Mouse (Mus musculus) heart, adult 2 months (tissue): ENCODE data around the gene Krt19.

Experiments
- EP300 ChIP-seq: fragments of 200-500 bp; IDR thresholded peaks from 2 replicates; pipeline ENCODE4 v1.6.1; 2011; ENCODE audit warnings: low read depth, low read length, control low read depth; ENCODE audit not compliant: insufficient read depth
- POLR2A ChIP-seq: fragments of 200-500 bp; IDR thresholded peaks from 2 replicates; pipeline ENCODE4 v1.6.1; 2011; ENCODE audit warnings: mild to moderate bottlenecking, low read depth, low read length, control low read depth; ENCODE audit not compliant: insufficient read depth

- TF ChIP-seq POLR2A = no peak
- TF ChIP-seq EP300 = no peak
Measured at GRCm38 (mm10) chr11:100147566-100148353, 705 bp downstream of the Krt19 start.
